Mouse (Mus musculus): Measurements from ENCODE around the gene Olfr890.
"Not testable (repeated sequence)": the region's sequence is repeated elsewhere in the genome, so short reads cannot be mapped to it uniquely, and the experiment has no call there.

Olfr890 gene

GRCm38 (mm10) chr9:38142217-38142616 lies at the start of gene Olfr890:
Olfr890 (plus strand) TSS chr9:38142517.
- no peak for DNase-seq (ENCODE audit: low spot score)

- no peak for DNase-seq (ENCODE audit: low spot score)
Observed at GRCm38 (mm10) chr9:38107828-38108227, 34.5 kb upstream of the Olfr890 start, which contains the start of gene Olfr888. Olfr888 (plus strand) TSS chr9:38108128.

- no peak for DNase-seq (ENCODE audit: low spot score)
Observed at GRCm38 (mm10) chr9:38114898-38115297, 27.4 kb upstream of the Olfr890 start, which contains the start of gene Olfr889. Olfr889 (plus strand) TSS chr9:38115198.

- DNase-seq (ENCODE audit: low spot score): not testable (repeated sequence)
Observed at GRCm38 (mm10) chr9:38168341-38168740, 26.0 kb downstream of the Olfr890 start.

GRCm38 (mm10) chr9:38180721-38181120 lies 38.4 kb downstream of the Olfr890 start, which contains the start of gene Olfr891:
Olfr891 (minus strand) TSS chr9:38180821.
- no peak for DNase-seq (ENCODE audit: low spot score)

Measured in MN1 (cell line).